Mouse (Mus musculus) E14TG2a.4 (cell line): Measurements from ENCODE around the gene Pik3cg.

Experiments
- CTCF ChIP-seq: conservative IDR thresholded peaks from 2 replicates; pipeline ENCODE4 v1.5.1; 2014; ENCODE audit warnings: low read length
- NANOG ChIP-seq: IDR thresholded peaks from 2 replicates; pipeline ENCODE4 v1.6.1; 2014; ENCODE audit warnings: borderline replicate concordance, low read length, mixed read lengths
- POU5F1 ChIP-seq: IDR thresholded peaks from 2 replicates; pipeline ENCODE4 v1.6.1; 2014; ENCODE audit warnings: low read length, borderline replicate concordance

DNA sequence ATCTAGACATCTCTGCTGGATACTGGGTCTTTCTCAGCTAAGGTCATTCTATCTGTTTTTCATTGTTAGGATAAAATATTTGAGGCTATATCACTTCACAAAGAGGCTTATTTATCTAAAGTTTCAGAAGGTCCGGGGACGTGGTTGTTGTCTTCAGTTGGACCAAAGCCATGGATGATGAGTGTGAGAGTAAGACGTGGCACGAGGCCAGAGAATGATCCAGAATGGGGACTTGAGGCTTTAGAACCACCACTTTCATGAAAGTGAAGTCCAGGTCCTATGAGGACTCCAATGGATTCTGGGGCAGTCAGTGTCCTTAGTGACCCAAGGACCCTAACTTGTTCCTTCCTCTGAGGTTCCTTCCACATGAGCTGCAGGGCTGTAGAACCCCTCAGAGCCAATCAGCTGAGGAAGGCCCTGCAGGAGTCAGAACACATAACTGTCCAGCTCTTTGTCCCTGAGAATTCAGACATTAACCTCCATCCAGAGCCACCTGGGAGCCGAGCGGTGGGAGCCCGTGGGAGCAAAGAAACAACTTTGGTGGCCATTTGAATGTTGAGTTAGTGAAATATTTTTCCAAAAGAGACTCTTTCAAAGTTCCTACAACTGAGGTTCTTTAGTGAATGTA, 14.4 kb upstream of the Pik3cg start:
- TF ChIP-seq CTCF (no peak), POU5F1 (no peak), NANOG (no peak)
